In the genomic region with DNA sequence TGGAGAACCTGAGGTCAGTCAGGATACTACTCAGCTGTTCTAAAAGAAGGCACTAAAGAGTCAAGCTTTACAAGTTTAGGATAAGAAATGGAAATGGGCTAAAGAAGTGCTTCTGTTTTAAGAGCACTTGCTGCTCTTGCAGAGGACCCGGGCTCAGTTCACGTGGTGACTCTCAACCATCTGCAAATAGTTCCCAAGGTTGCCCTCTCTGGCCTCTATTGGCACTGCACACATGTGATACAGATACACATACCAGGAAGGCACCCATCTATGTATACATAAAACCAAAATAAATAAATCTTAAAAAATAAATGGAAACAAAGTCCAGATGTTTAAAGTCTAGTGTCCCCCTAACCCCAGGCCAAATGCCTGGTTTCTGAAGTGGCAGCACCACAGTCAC, we compare ENCODE assay signal across 1 mouse cellular context.
TF ChIP-seq lines count a peak whose summit lies in the region.

No protein-coding gene starts in this region.

TF ChIP-seq in MEL, 35 proteins besides CTCF, POLR2A, EP300 and RAD21:
- TF ChIP-seq MEF2A (IDR thresholded peaks at IDR 0.05; ENCODE audit: extremely low read depth, insufficient replicate concordance, low read depth, low read length, poor library complexity, severe bottlenecking) (no peak), HCFC1 (IDR thresholded peaks at IDR 0.05; ENCODE audit: low read depth, low read length) (no peak), NELFE (IDR thresholded peaks at IDR 0.05; ENCODE audit: low read depth, low read length) (no peak), MAFK (IDR thresholded peaks at IDR 0.05; ENCODE audit: borderline replicate concordance, low read depth, low read length) (no peak), MXI1 (IDR thresholded peaks at IDR 0.05; ENCODE audit: low read depth, low read length) (no peak)
